Mouse (Mus musculus) neural tube, embryonic 14.5 days (tissue): ENCODE data around the gene Cops4. TPM values are rescaled to one million over a fixed set of nuclear protein-coding genes. Genes with fewer than 3 reads are reported as not detected.

ENCODE experiments used
- ATAC-seq: fragments of 200-750 bp; cut with Nextera tagmentation; 2 replicates; pipeline ENCODE4 v1.8.0; 2017; ENCODE audit warnings: low read depth, mild to moderate bottlenecking, moderate TSS enrichment, moderate library complexity
- H3K27ac ChIP-seq: fragments of 300-500 bp; sonication (generic); 2 replicates; pipeline ENCODE4 v1.5.1; 2014; ENCODE audit warnings: low read depth, mild to moderate bottlenecking, control low read depth, low read length, moderate library complexity, mixed read lengths
- H3K27me3 ChIP-seq: fragments of 300-500 bp; sonication (generic); 2 replicates; pipeline ENCODE4 v1.6.1; 2014; ENCODE audit warnings: low read length; ENCODE audit not compliant: control insufficient read depth, insufficient read depth
- H3K36me3 ChIP-seq: fragments of 300-500 bp; sonication (generic); 2 replicates; pipeline ENCODE4 v1.6.1; 2014; ENCODE audit warnings: low read length, mixed read lengths; ENCODE audit not compliant: control insufficient read depth, insufficient read depth
- H3K4me1 ChIP-seq: fragments of 300-500 bp; sonication (generic); 2 replicates; pipeline ENCODE4 v1.6.1; 2014; ENCODE audit warnings: low read length; ENCODE audit not compliant: control insufficient read depth, insufficient read depth
- H3K4me2 ChIP-seq: fragments of 300-500 bp; sonication (generic); 2 replicates; pipeline ENCODE4 v1.6.1; 2014; ENCODE audit warnings: mild to moderate bottlenecking, low read depth, low read length, control low read depth
- H3K4me3 ChIP-seq: fragments of 300-500 bp; sonication (generic); 2 replicates; pipeline ENCODE4 v1.5.1; 2014; ENCODE audit warnings: low read depth, low read length, control low read depth, mixed read lengths
- H3K9ac ChIP-seq: fragments of 300-500 bp; sonication (generic); replicated peaks from 2 replicates; pipeline ENCODE4 v1.6.1; 2014; ENCODE audit warnings: low read depth, mild to moderate bottlenecking, control low read depth, low read length, mixed read lengths
- H3K9me3 ChIP-seq: fragments of 300-500 bp; sonication (generic); 2 replicates; pipeline ENCODE4 v1.6.1; 2016; ENCODE audit warnings: low read length; ENCODE audit not compliant: control insufficient read depth
- WGBS: fragments of 180-500 bp; shearing (Covaris S2); extraction: QIAGEN DNeasy Blood & Tissue Kit; methylation state at CpG from one replicate; pipeline ENCODE4 v1.1.7; 2014; 5-methylcytosine and 5-hydroxymethylcytosine counted together
- polyA plus RNA-seq: library from polyadenylated mRNA; unstranded; fragments of >200 nt; fragmentation: Nextera tagmentation; extraction: Ambion mirVana; gene quantifications from 2 replicates; pipeline ENCODE4 v1.2.1, GENCODE M21; 2014

Gene Cops4
- polyA plus RNA-seq, result 188 and 189 TPM in 2 replicates

DNA sequence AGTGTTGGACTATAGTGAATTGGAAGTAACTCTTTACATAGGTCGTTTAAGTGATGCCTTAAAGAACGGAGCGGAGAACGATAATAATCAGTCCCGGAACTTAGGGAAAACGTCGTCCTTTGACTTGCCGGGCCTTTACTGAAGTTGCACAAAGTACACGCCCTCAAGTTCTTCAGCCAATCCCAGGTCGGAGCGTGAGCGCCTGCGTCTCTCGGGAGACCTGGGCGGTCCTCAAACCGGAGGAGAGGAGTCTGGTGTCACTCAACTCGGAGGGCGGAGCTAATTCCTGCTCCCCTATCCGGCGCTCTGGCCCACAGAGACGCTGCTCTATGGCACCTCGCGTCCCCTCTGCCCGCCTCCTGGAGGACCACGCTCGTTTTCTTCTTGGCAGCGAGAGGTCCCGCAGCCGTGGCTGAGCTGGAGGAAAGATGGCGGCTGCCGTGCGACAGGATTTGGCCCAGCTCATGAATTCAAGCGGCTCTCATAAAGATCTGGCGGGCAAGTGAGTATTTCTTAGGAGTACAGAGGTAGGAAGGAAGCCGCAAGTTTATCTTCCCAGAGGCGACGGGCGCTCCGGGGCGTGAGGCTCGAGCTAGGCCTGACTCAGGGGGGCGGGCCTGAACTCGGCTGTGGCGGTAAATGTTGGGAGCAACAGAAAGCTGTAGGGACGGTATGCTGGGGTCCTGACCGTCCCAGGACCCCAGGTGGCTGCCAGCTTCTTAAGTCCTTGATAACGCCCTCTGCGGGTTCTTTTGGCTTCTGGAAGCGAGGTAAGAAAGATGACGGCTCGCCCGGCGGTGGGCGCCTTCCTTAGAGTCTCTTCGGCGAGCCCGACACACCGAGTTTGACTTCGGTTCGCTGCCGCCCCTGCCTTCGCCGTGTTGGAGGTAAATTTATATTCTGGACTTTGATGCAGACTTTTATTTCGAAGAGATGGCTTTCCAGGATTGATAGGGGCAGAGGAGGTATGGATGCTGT is at the start of gene Cops4:
Cops4 (plus strand) TSS at position 261 of the 978 bp plus-strand sequence.
- no peaks in the 10 kb centered on the region for H3K27me3 ChIP-seq
- H3K27ac ChIP-seq, result peak within 1 kb of the TSS; percentile 70
- peak within 1 kb of the TSS; percentile 72 for H3K4me3 ChIP-seq
- H3K4me2 ChIP-seq, result peak within 1 kb of the TSS; percentile 75
- H3K36me3 ChIP-seq, result no peaks in the 10 kb centered on the region
- H3K9ac ChIP-seq, result peak within 1 kb of the TSS; percentile 69
- ATAC-seq, result peak; percentile 100
- no peaks in the 10 kb centered on the region for H3K9me3 ChIP-seq
- WGBS, result under 1% methylated on average over 62 of the region's 64 CpGs
- H3K4me1 ChIP-seq, result peaks cover 16% of the 10 kb centered on the region; the same call in 1 of the 2 replicates

DNA sequence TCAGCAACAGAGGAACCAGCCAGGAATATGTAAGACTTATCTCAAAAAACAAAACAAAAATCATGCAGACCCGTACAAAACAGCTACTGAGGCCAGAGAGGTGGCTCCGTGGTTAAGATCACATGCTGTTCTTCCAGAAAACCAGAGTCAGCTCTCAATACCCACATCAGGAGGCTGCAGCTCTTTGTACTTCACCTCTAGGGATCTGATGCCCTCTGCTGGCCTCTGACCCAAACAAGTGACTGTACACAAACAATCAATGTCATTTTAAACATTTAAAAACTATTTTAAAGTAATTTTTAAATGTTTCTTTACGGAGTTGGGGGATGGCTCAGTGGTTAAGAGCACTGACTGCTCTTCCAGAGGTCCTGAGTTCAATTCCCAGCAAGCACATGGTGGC is 41.8 kb upstream of the Cops4 start:
- Histone ChIP-seq H3K9ac (no peak overlapping the region), H3K4me3 (no peak overlapping the region), H3K9me3 (no peaks in the 10 kb centered on the region), H3K27me3 (no peaks in the 10 kb centered on the region), H3K4me1 (no peaks in the 10 kb centered on the region), H3K36me3 (peaks cover 4% of the 10 kb centered on the region), H3K27ac (no peak overlapping the region), H3K4me2 (no peak overlapping the region)
- whole genome bisulfite sequencing, result 92% methylated on average over 3 of the region's 3 CpGs
- ATAC-seq, result no peak

DNA sequence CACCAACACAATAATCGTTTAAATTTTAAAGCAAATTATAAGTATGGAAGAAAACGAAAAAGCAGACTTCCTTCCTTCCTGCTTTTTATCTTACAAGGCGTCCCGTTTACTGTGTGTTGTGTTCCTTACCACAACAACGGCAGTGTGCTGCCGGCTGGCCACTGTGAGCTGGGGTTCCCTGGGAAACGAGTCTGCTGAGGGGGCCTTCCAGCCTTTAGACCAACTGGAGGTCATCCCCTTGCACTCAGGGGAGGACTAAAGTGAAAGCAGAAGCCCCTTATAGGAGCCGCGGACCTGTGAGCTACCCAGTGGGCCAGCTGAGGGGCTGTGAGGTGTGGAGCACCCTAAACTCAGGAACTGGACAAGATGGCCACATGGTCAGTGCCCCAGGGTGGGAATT is 40.5 kb upstream of the Cops4 start:
- 96% methylated on average over 9 of the region's 9 CpGs for WGBS
- Histone ChIP-seq H3K4me2 (no peak overlapping the region), H3K9me3 (no peaks in the 10 kb centered on the region), H3K4me1 (no peaks in the 10 kb centered on the region), H3K9ac (no peak overlapping the region), H3K4me3 (no peak overlapping the region), H3K27me3 (no peaks in the 10 kb centered on the region), H3K27ac (no peak overlapping the region), H3K36me3 (no peaks in the 10 kb centered on the region; the same call in none of the 2 replicates)
- ATAC-seq, result no peak

DNA sequence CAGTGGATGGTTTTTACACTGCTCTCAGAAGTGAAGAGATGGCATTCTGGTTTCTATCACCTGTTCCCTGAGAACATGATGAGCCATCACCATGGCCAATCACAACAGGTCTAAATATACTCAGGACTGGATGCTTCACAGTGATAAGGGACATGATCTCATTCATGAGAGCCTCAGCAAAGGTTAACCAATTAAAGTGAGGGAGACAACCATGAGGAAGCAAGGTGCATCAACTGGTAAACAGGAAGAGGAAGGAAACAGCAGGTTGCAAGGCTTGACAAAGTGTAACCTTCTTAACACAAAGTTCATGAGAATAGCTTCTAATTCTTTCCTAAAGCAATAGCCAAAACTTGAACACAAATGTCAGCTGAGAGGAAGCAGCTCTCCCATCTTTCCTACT is 34.5 kb upstream of the Cops4 start:
- H3K36me3 ChIP-seq, result peaks cover 3% of the 10 kb centered on the region; the same call in 1 of the 2 replicates
- no peaks in the 10 kb centered on the region for H3K27me3 ChIP-seq
- H3K9ac ChIP-seq, result no peak overlapping the region
- H3K4me1 ChIP-seq, result no peaks in the 10 kb centered on the region
- no peak overlapping the region for H3K4me2 ChIP-seq
- no peak overlapping the region for H3K27ac ChIP-seq
- no peak for ATAC-seq
- no peak overlapping the region for H3K4me3 ChIP-seq
- H3K9me3 ChIP-seq, result no peaks in the 10 kb centered on the region

DNA sequence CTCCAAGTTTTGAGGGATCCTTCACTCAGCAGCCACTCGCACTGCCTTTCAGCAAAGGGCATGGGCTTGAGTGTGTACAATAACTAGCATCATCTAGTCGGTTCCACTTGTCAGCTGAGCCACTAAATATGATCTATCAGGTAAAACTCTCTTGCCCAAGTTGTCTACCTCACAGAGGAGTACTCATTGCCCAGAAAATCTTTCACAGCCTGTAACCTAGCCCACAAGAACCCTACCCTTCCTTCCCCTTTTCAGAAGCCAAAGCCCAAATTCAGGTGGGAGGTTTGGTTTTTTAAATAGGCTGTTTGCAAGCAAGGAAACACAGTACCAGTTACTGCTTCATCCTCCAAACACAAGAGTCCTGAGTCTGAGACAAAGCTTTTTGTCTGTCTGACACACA is 31.0 kb upstream of the Cops4 start:
- Histone ChIP-seq H3K9ac (no peak overlapping the region), H3K4me2 (no peak overlapping the region)
- no peak for ATAC-seq

DNA sequence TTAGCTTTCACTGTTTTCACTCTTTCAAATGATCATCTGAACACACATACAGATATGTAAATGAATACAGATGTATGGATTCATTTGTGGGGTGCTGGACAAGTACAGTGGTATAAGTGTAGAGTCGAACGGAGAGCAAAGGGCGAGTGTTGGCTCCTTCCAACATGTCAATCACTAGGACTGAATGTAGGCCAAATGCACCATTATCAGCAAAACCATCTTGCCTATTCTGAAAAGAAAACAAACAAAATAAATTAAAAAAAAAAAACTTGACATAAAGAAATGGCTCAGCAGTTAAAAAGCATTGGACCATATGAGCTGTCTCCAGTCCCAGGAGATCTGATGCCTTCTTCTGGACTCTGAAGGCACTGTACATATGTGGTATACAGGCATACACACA is 29.9 kb upstream of the Cops4 start:
- Histone ChIP-seq H3K4me3 (no peak overlapping the region), H3K9me3 (no peaks in the 10 kb centered on the region), H3K27me3 (no peaks in the 10 kb centered on the region), H3K9ac (no peak overlapping the region), H3K4me2 (no peak overlapping the region), H3K36me3 (peaks cover 3% of the 10 kb centered on the region; the same call in 1 of the 2 replicates), H3K27ac (no peak overlapping the region), H3K4me1 (no peaks in the 10 kb centered on the region)
- no peak for ATAC-seq
- 98% methylated on average over 3 of the region's 3 CpGs for WGBS

More for the DNA sequence above, 31.0 kb upstream of the Cops4 start:
- Histone ChIP-seq H3K27me3 (no peaks in the 10 kb centered on the region), H3K4me3 (no peak overlapping the region), H3K27ac (no peak overlapping the region), H3K36me3 (peaks cover 3% of the 10 kb centered on the region; the same call in 1 of the 2 replicates), H3K4me1 (no peaks in the 10 kb centered on the region), H3K9me3 (no peaks in the 10 kb centered on the region)
- WGBS, result 83% methylated on average over 2 of the region's 2 CpGs

DNA sequence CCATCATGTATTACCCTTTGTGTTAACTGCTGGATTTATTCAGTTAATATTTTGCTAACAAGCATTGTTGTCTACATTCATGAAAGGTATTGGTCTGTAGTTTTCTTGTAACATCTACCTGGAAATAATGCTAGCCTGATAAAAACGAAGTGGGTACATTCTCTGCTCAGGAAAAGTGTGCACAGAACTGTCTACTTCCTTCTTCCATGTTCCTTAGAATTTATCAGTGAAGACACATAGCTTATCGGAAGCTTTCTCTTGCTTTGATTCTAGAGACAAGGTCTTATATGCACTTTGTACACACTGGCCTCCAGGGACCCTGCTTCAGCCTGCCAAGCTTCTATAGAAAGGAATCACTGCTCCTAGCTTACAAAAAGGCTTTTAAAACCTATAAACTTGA is 28.8 kb upstream of the Cops4 start:
- 95% methylated on average over 2 of the region's 2 CpGs for WGBS
- no peaks in the 10 kb centered on the region for H3K4me1 ChIP-seq
- ATAC-seq, result no peak

DNA sequence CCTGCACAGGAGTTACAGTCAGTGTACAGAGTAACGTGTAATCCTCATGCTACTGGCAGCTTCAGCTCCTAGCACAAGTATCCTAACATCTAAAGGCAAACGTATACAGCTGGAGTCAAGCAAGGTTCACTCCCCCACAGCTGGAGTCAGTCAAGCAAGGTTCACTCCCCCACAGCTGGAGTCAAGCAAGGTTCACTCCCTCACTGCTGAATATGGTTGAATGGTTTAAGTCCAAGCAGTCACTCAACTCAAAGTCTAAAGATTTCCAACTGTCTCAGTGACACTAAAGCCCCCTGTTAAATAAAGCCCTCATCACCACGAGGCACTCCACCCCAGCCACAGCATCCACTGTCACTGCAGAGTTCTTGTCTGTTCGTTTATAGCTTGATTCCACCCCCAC is 26.4 kb upstream of the Cops4 start:
- Histone ChIP-seq H3K9me3 (no peaks in the 10 kb centered on the region), H3K27ac (no peak overlapping the region), H3K36me3 (no peaks in the 10 kb centered on the region), H3K27me3 (no peaks in the 10 kb centered on the region), H3K4me1 (no peaks in the 10 kb centered on the region), H3K4me3 (no peak overlapping the region), H3K9ac (no peak overlapping the region), H3K4me2 (no peak overlapping the region)
- no peak for ATAC-seq
- WGBS, result 59% methylated on average over 4 of the region's 4 CpGs

More for the DNA sequence above, 28.8 kb upstream of the Cops4 start:
- Histone ChIP-seq H3K4me3 (no peak overlapping the region), H3K27me3 (no peaks in the 10 kb centered on the region), H3K9me3 (no peaks in the 10 kb centered on the region), H3K27ac (no peak overlapping the region), H3K4me2 (no peak overlapping the region), H3K9ac (no peak overlapping the region), H3K36me3 (peaks cover 3% of the 10 kb centered on the region; the same call in 1 of the 2 replicates)
